13 mouse cellular contexts compared by ENCODE assay signal in genomic region chrX:115256151-115256550, GRCm38 (mm10).
"Had no signal": no experiment of that assay in that cellular context is flagged by ENCODE, and none has a peak within 500 bp of the region (broad histone marks: within the 10 kb centered on the region; RNA-seq: fewer than 3 reads in every experiment).

No protein-coding gene starts in this region.

- ATAC-seq: midbrain, embryonic 13.5 days; midbrain, embryonic 15.5 days had no signal

- H3K4me1 ChIP-seq: midbrain, embryonic 13.5 days; midbrain, embryonic 15.5 days; neural tube, embryonic 12.5 days; stomach, embryonic 15.5 days had no signal

- DNase-seq: lung, adult 18-20 months; lung, embryonic 14.5 days; lung, postnatal 10 days; lung, postnatal 4 days; right cerebral cortex, postnatal 14 days; thymus, adult 2 months; thymus, postnatal 25 days; thymus, postnatal 4 days had no signal

- H3K36me3 ChIP-seq: midbrain, embryonic 13.5 days; midbrain, embryonic 15.5 days; neural tube, embryonic 12.5 days; stomach, embryonic 15.5 days had no signal

- H3K27ac ChIP-seq: midbrain, embryonic 13.5 days; midbrain, embryonic 15.5 days; neural tube, embryonic 12.5 days; stomach, embryonic 15.5 days; stomach, postnatal 0 days had no signal

- H3K9me3 ChIP-seq: midbrain, embryonic 13.5 days; midbrain, embryonic 15.5 days; neural tube, embryonic 12.5 days; stomach, embryonic 15.5 days had no signal

- H3K4me3 ChIP-seq: midbrain, embryonic 13.5 days; midbrain, embryonic 15.5 days; neural tube, embryonic 12.5 days; stomach, embryonic 15.5 days had no signal

- H3K27me3 ChIP-seq: midbrain, embryonic 13.5 days; midbrain, embryonic 15.5 days; neural tube, embryonic 12.5 days; stomach, embryonic 15.5 days had no signal

- H3K9ac ChIP-seq: lung, embryonic 14.5 days; midbrain, embryonic 13.5 days; midbrain, embryonic 15.5 days; neural tube, embryonic 12.5 days; stomach, embryonic 15.5 days had no signal
